Mouse (Mus musculus): ENCODE results near the gene 0610012G03Rik. TPM values are rescaled to one million over a fixed set of nuclear protein-coding genes. Genes with fewer than 3 reads are reported as not detected.
A peak's percentile ranks its signal among the peaks of the same experiment; 100 is the strongest.

The 0610012G03Rik gene
- polyA plus RNA-seq, 1 experiment, result 37.6 TPM

- H3K4me3 ChIP-seq (ENCODE audit: extremely low read depth, insufficient read depth, insufficient read length), result peak within 1 kb of the TSS; percentile 58
- peak within 1 kb of the TSS; percentile 32 for H3K27ac ChIP-seq (ENCODE audit: insufficient read depth, low read length)
- H3K36me3 ChIP-seq (ENCODE audit: control insufficient read depth, insufficient read depth, low read length), result no peaks in the 10 kb centered on the region
- no peak for TF ChIP-seq CTCF (IDR thresholded peaks at IDR 0.05; ENCODE audit: extremely low read depth, insufficient read depth, insufficient read length, insufficient replicate concordance)
- TF ChIP-seq POLR2A (IDR thresholded peaks at IDR 0.05; ENCODE audit: low read depth, low read length), result no peak
- H3K27me3 ChIP-seq (ENCODE audit: control insufficient read depth, insufficient read depth, low read length), result peaks cover 16% of the 10 kb centered on the region
- H3K4me1 ChIP-seq (ENCODE audit: control insufficient read depth, insufficient read depth, insufficient read length), result peaks cover 12% of the 10 kb centered on the region
- DNase-seq (ENCODE audit: low read depth in 1 of 2, low spot score in 2 of 2), result no peak
- WGBS, result 15% methylated on average over 42 of the region's 42 CpGs
Measured at GRCm38 (mm10) chr16:31933751-31934549, 14.3 kb downstream of the 0610012G03Rik start, which contains the start of gene Pigz. Gene Pigz, plus strand, starts transcription at chr16:31933851.

- H3K36me3 ChIP-seq (ENCODE audit: control insufficient read depth, insufficient read depth, low read length), result no peaks in the 10 kb centered on the region
- H3K27ac ChIP-seq (ENCODE audit: insufficient read depth, low read length), result peak overlapping the region; percentile 14; the same call in 1 of the 2 replicates
- H3K4me1 ChIP-seq (ENCODE audit: control insufficient read depth, insufficient read depth, insufficient read length), result peaks cover 12% of the 10 kb centered on the region
- H3K27me3 ChIP-seq (ENCODE audit: control insufficient read depth, insufficient read depth, low read length), result peaks cover 16% of the 10 kb centered on the region
- DNase-seq (ENCODE audit: low read depth in 1 of 2, low spot score in 2 of 2), result peak; percentile 45 to 57
- WGBS, result 1% methylated on average over 50 of the region's 50 CpGs
- TF ChIP-seq POLR2A (IDR thresholded peaks at IDR 0.05; ENCODE audit: low read depth, low read length) (no peak), CTCF (IDR thresholded peaks at IDR 0.05; ENCODE audit: extremely low read depth, insufficient read depth, insufficient read length, insufficient replicate concordance) (peak; percentile 91)
- H3K4me3 ChIP-seq (ENCODE audit: extremely low read depth, insufficient read depth, insufficient read length), result peak overlapping the region; percentile 58
Measured at GRCm38 (mm10) chr16:31932840-31933697, 15.2 kb downstream of the 0610012G03Rik start.

DNA sequence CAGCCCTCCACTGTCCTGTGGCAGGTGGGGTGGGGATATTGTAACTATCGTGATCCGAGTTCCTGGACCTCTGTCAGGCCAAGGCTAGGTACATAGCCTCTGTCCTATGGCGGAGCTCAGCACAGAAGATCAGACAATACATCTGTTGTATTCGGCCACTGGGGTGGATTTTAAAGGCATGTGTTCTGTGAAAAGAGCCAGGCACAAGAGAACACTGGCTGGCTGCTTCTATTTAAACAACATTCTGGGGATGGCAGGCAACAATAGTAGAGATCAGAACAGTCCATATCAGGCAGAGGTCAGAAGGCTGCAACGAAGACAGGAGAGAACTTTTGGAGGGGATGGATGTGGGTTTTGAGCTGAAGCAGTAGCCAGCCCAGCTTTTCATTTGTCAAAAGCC lies 16.0 kb downstream of the 0610012G03Rik start:
- 79% methylated on average over 5 of the region's 5 CpGs for WGBS
- Histone ChIP-seq H3K27ac (ENCODE audit: insufficient read depth, low read length) (no peak overlapping the region), H3K4me1 (ENCODE audit: control insufficient read depth, insufficient read depth, insufficient read length) (peaks cover 12% of the 10 kb centered on the region), H3K36me3 (ENCODE audit: control insufficient read depth, insufficient read depth, low read length) (no peaks in the 10 kb centered on the region), H3K27me3 (ENCODE audit: control insufficient read depth, insufficient read depth, low read length) (peaks cover 16% of the 10 kb centered on the region), H3K4me3 (ENCODE audit: extremely low read depth, insufficient read depth, insufficient read length) (no peak overlapping the region)
- no peak for TF ChIP-seq POLR2A (IDR thresholded peaks at IDR 0.05; ENCODE audit: low read depth, low read length)
- no peak for TF ChIP-seq CTCF (IDR thresholded peaks at IDR 0.05; ENCODE audit: extremely low read depth, insufficient read depth, insufficient read length, insufficient replicate concordance)
- DNase-seq (ENCODE audit: low read depth in 1 of 2, low spot score in 2 of 2), result no peak

GRCm38 (mm10) chr16:31931330-31931729 lies 17.0 kb downstream of the 0610012G03Rik start:
- Histone ChIP-seq H3K4me1 (ENCODE audit: control insufficient read depth, insufficient read depth, insufficient read length) (peaks cover 12% of the 10 kb centered on the region), H3K27ac (ENCODE audit: insufficient read depth, low read length) (no peak overlapping the region), H3K27me3 (ENCODE audit: control insufficient read depth, insufficient read depth, low read length) (peaks cover 16% of the 10 kb centered on the region), H3K36me3 (ENCODE audit: control insufficient read depth, insufficient read depth, low read length) (no peaks in the 10 kb centered on the region), H3K4me3 (ENCODE audit: extremely low read depth, insufficient read depth, insufficient read length) (no peak overlapping the region)
- DNase-seq (ENCODE audit: low read depth in 1 of 2, low spot score in 2 of 2), result no peak
- TF ChIP-seq POLR2A (IDR thresholded peaks at IDR 0.05; ENCODE audit: low read depth, low read length), result no peak
- TF ChIP-seq CTCF (IDR thresholded peaks at IDR 0.05; ENCODE audit: extremely low read depth, insufficient read depth, insufficient read length, insufficient replicate concordance), result no peak
- 75% methylated on average over 17 of the region's 17 CpGs for WGBS

DNA sequence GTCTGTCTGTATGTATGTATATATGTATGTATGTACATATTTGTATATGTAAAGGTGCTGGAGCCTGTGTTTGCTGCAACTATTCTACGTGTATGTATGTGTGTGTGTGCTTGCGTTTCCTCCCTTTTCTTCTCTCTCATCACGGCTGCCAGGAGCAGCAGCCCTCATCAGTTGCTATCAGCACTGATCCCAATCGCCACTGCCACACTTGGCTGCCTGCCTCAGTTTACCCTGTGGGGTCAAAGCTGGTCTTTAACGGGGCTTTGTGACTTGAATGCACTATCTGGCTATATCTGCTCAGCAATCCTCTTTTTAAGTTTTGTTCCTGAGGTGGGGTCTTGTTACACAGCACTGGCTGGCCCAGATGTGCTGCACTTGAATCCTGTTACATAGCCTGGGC lies 20.9 kb downstream of the 0610012G03Rik start:
- no peak for TF ChIP-seq CTCF (IDR thresholded peaks at IDR 0.05; ENCODE audit: extremely low read depth, insufficient read depth, insufficient read length, insufficient replicate concordance)
- no peak for TF ChIP-seq POLR2A (IDR thresholded peaks at IDR 0.05; ENCODE audit: low read depth, low read length)
- H3K36me3 ChIP-seq (ENCODE audit: control insufficient read depth, insufficient read depth, low read length), result no peaks in the 10 kb centered on the region
- no peaks in the 10 kb centered on the region for H3K27me3 ChIP-seq (ENCODE audit: control insufficient read depth, insufficient read depth, low read length)
- H3K4me1 ChIP-seq (ENCODE audit: control insufficient read depth, insufficient read depth, insufficient read length), result no peaks in the 10 kb centered on the region
- 78% methylated on average over 5 of the region's 5 CpGs for WGBS
- DNase-seq (ENCODE audit: low read depth in 1 of 2, low spot score in 2 of 2), result no peak
- peak overlapping the region; percentile 57; the same call in 1 of the 2 replicates for H3K27ac ChIP-seq (ENCODE audit: insufficient read depth, low read length)
- H3K4me3 ChIP-seq (ENCODE audit: extremely low read depth, insufficient read depth, insufficient read length), result peak overlapping the region; percentile 25; the same call in 1 of the 2 replicates

GRCm38 (mm10) chr16:31926547-31927182 lies 21.6 kb downstream of the 0610012G03Rik start:
- 76% methylated on average over 13 of the region's 13 CpGs for WGBS
- Histone ChIP-seq H3K27ac (ENCODE audit: insufficient read depth, low read length) (no peak overlapping the region), H3K4me3 (ENCODE audit: extremely low read depth, insufficient read depth, insufficient read length) (no peak overlapping the region), H3K27me3 (ENCODE audit: control insufficient read depth, insufficient read depth, low read length) (no peaks in the 10 kb centered on the region), H3K4me1 (ENCODE audit: control insufficient read depth, insufficient read depth, insufficient read length) (no peaks in the 10 kb centered on the region), H3K36me3 (ENCODE audit: control insufficient read depth, insufficient read depth, low read length) (no peaks in the 10 kb centered on the region)
- TF ChIP-seq CTCF (IDR thresholded peaks at IDR 0.05; ENCODE audit: extremely low read depth, insufficient read depth, insufficient read length, insufficient replicate concordance) (no peak), POLR2A (IDR thresholded peaks at IDR 0.05; ENCODE audit: low read depth, low read length) (no peak)
- no peak for DNase-seq (ENCODE audit: low read depth in 1 of 2, low spot score in 2 of 2)
